Mouse (Mus musculus) liver, postnatal 0 days (tissue): ENCODE data around the gene Rce1.

Source experiments
- CTCF ChIP-seq: sonication (generic); IDR thresholded peaks from 2 replicates; pipeline ENCODE4 v1.5.1; 2016; ENCODE audit warnings: antibody characterized with exemption, low read depth
- EP300 ChIP-seq: IDR thresholded peaks from 2 replicates; pipeline ENCODE4 v1.6.1; 2016; ENCODE audit warnings: antibody characterized with exemption, low read depth, mild to moderate bottlenecking

DNA sequence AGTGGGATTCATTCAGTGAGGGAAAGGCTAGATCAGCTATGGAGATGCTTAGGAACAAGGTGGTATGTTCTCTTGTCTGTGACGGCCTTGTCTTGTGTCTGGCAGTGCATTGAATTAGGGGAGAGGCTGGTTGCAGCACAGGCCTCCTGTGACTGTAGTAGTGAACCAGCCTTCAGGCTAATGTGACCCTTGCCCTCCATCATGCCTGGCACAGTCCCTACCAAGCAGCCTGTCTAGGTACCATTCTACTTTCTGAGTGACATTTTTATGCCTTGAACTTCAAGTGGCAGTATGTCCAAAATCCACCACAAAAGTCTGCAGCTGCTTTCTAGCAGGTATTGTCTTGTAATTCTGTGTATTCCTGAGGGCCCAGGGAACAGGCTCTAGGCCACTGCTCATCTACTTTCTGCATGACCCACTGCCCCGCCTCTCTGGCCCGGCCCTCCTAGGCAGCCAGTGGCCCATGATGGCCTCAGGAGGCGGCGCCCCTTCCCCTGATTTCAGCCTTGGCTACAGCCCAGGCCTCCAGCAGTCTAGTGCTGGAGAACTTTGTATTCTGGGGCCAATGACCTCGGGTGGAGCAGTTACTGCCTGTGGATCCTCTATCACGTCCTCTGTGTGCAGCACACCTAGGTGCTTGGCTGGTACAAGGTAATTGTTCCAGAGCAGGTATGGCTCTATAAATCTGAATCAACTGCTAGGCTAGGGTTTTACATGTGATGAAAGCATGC is 31.5 kb downstream of the Rce1 start:
- TF ChIP-seq CTCF (no peak), EP300 (peak; percentile 78)
